ENCODE assay signal across 13 mouse cellular contexts in genomic region chr9:67799078-67799819, GRCm38 (mm10). TPM values are rescaled to one million over a fixed set of nuclear protein-coding genes. Genes with fewer than 3 reads are reported as not detected.
A peak's percentile ranks its signal among the peaks of the same experiment; 100 is the strongest.
DNase-seq lines count a peak whose midpoint lies in the region; ATAC-seq and TF ChIP-seq lines count a peak whose summit lies in the region.
"Had no signal": no experiment of that assay in that cellular context is flagged by ENCODE, and none has a peak within 500 bp of the region (broad histone marks: within the 10 kb centered on the region; RNA-seq: fewer than 3 reads in every experiment).

No protein-coding gene starts in this region.

- no peak overlapping the region for H3K27ac ChIP-seq in kidney, embryonic 14.5 days (ENCODE audit: low read depth, low read length)
- H3K27ac ChIP-seq in intestine, postnatal 0 days (ENCODE audit: low read depth, low read length) = no peak overlapping the region
- H3K27ac ChIP-seq in layer of hippocampus, adult 2 months = no peak overlapping the region
- H3K27ac ChIP-seq: forebrain, embryonic 10.5 days; hindbrain, embryonic 15.5 days had no signal

- H3K9ac ChIP-seq in kidney, embryonic 14.5 days (ENCODE audit: low read depth, low read length) = no peak overlapping the region
- no peak overlapping the region for H3K9ac ChIP-seq in intestine, postnatal 0 days (ENCODE audit: low read depth, low read length)
- H3K9ac ChIP-seq: hindbrain, embryonic 15.5 days had no signal

- no peak for DNase-seq in kidney, adult 11 months
- peak; percentile 69 for DNase-seq in CD4-positive helper T cell, adult 2 months (ENCODE audit: low read depth, low spot score)
- DNase-seq in NIH3T3 (ENCODE audit: low read depth) = peak; percentile 11
- DNase-seq in layer of hippocampus, adult 2 months (ENCODE audit: low spot score in 2 of 2) = no peak
- no peak for DNase-seq in lung, postnatal 25 days (ENCODE audit: low spot score)
- DNase-seq: cerebellum, postnatal 25 days; lung, adult 2 months; right cerebral cortex, postnatal 14 days had no signal

- H3K4me3 ChIP-seq in kidney, embryonic 14.5 days (ENCODE audit: low read length) = no peak overlapping the region
- no peak overlapping the region for H3K4me3 ChIP-seq in intestine, postnatal 0 days (ENCODE audit: low read depth, low read length)
- no peak overlapping the region for H3K4me3 ChIP-seq in layer of hippocampus, adult 2 months
- H3K4me3 ChIP-seq: forebrain, embryonic 10.5 days; hindbrain, embryonic 15.5 days had no signal

- H3K4me1 ChIP-seq in kidney, embryonic 14.5 days (ENCODE audit: control insufficient read depth, insufficient read depth, low read length) = 0 out of 2 replicates have a peak, but pooled peaks cover 4% of the 10 kb centered on the region
- H3K4me1 ChIP-seq in intestine, postnatal 0 days (replicated peaks; ENCODE audit: control insufficient read depth, insufficient read depth, low read length) = peaks cover 4% of the 10 kb centered on the region; the same call in 1 of the 2 replicates

- H3K36me3 ChIP-seq in kidney, embryonic 14.5 days (ENCODE audit: control insufficient read depth, insufficient read depth, low read length) = no peaks in the 10 kb centered on the region
- no peaks in the 10 kb centered on the region for H3K36me3 ChIP-seq in intestine, postnatal 0 days (ENCODE audit: control insufficient read depth, insufficient read depth)
- H3K36me3 ChIP-seq: forebrain, embryonic 10.5 days; hindbrain, embryonic 15.5 days had no signal

- H3K4me2 ChIP-seq in kidney, embryonic 14.5 days (replicated peaks; ENCODE audit: low read depth, low read length) = no peak overlapping the region
- H3K4me2 ChIP-seq in intestine, postnatal 0 days (replicated peaks; ENCODE audit: low read depth) = no peak overlapping the region
- H3K4me2 ChIP-seq: hindbrain, embryonic 15.5 days had no signal

- peak; percentile 55; the same call in 1 of the 2 replicates for ATAC-seq in kidney, embryonic 14.5 days (ENCODE audit: low FRiP score, low TSS enrichment)
- peak; percentile 72 for ATAC-seq in intestine, postnatal 0 days

- WGBS in kidney, embryonic 14.5 days = 34% methylated on average over 14 of the region's 14 CpGs
- WGBS in intestine, postnatal 0 days = 33% methylated on average over 14 of the region's 14 CpGs

- H3K9me3 ChIP-seq in kidney, embryonic 14.5 days (ENCODE audit: control insufficient read depth, low read length) = no peaks in the 10 kb centered on the region
- no peaks in the 10 kb centered on the region for H3K9me3 ChIP-seq in intestine, postnatal 0 days (ENCODE audit: control insufficient read depth)
- H3K9me3 ChIP-seq: forebrain, embryonic 10.5 days; hindbrain, embryonic 15.5 days had no signal

- H3K27me3 ChIP-seq in kidney, embryonic 14.5 days (ENCODE audit: control insufficient read depth, insufficient read depth, low read length) = no peaks in the 10 kb centered on the region
- H3K27me3 ChIP-seq in intestine, postnatal 0 days (replicated peaks; ENCODE audit: control insufficient read depth, insufficient read depth, low read length) = no peaks in the 10 kb centered on the region
- H3K27me3 ChIP-seq: hindbrain, embryonic 15.5 days had no signal

- TF ChIP-seq CTCF in intestine, postnatal 0 days (IDR thresholded peaks at IDR 0.05; ENCODE audit: low read depth) = no peak
- TF ChIP-seq CTCF in layer of hippocampus, adult 2 months (conservative IDR thresholded peaks at IDR 0.05) = no peak

RNA-seq across cellular contexts. Expression of gene C2cd4a, which starts 32.9 kb away (rescaled TPM):
- 1.3 and 2.7 TPM in 2 replicates for polyA plus RNA-seq in kidney, embryonic 14.5 days (2014; fragmentation: Nextera tagmentation; extraction: Ambion mirVana)
- 0.48 and 0.69 TPM in 2 replicates for polyA plus RNA-seq in intestine, postnatal 0 days (2015; fragmentation: Nextera tagmentation; extraction: Ambion mirVana)
- total RNA-seq in layer of hippocampus, adult 2 months (2021) = 1 to 10 TPM; 3.1 to 3.8 TPM
- polyA plus RNA-seq: forebrain, embryonic 10.5 days had no signal

RNA-seq across cellular contexts. Expression of gene C2cd4b, which starts 40.0 kb away (rescaled TPM):
- polyA plus RNA-seq in kidney, embryonic 14.5 days (2014; fragmentation: Nextera tagmentation; extraction: Ambion mirVana) = 0.35 and 0.57 TPM in 2 replicates
- 2.0 and 3.7 TPM in 2 replicates for polyA plus RNA-seq in intestine, postnatal 0 days (2015; fragmentation: Nextera tagmentation; extraction: Ambion mirVana)
- 1 to 10 TPM; 7.7 to 8.3 TPM for total RNA-seq in layer of hippocampus, adult 2 months (2021)
- polyA plus RNA-seq: forebrain, embryonic 10.5 days; urinary bladder, adult 2 months had no signal

RNA-seq across cellular contexts. Expression of gene Vps13c, which starts 40.9 kb away (rescaled TPM):
- 3.5 and 7.9 TPM in 2 replicates for polyA plus RNA-seq in kidney, embryonic 14.5 days (2014; fragmentation: Nextera tagmentation; extraction: Ambion mirVana)
- polyA plus RNA-seq in intestine, postnatal 0 days (2015; fragmentation: Nextera tagmentation; extraction: Ambion mirVana) = 2.6 and 3.5 TPM in 2 replicates
- total RNA-seq in layer of hippocampus, adult 2 months (2021) = 100 to 1,000 TPM; 113 to 121 TPM

Comparison
In these comparisons a context has a peak if more than half of its experiments do, and no peak if none do; other contexts are left out.
1. DNase-seq: peak in CD4-positive helper T cell, adult 2 months (single experiment) and NIH3T3 (single experiment); none in kidney, adult 11 months (single experiment), layer of hippocampus, adult 2 months (0 of 2) and lung, postnatal 25 days (single experiment).